Mouse (Mus musculus) c-Kit-positive CD71-positive TER-119-positive erythroid progenitor cells, embryonic 14.5 days (primary cell): Measurements from ENCODE around the gene Arid5a.

ENCODE experiments used
- DNase-seq: peaks from one replicate; pipeline ENCODE4 v3.0.0-alpha.2; 2013; ENCODE audit warnings: low spot score

The Arid5a gene

GRCm38 (mm10) chr1:36294402-36294801, 13.1 kb upstream of the Arid5a start:
- no peak for DNase-seq

- no peak for DNase-seq
These were observed 10.9 kb upstream of the Arid5a start for GRCm38 (mm10) chr1:36296466-36297149.

- DNase-seq, result no peak
These were observed 9.4 kb upstream of the Arid5a start for GRCm38 (mm10) chr1:36298107-36298506.

DNA sequence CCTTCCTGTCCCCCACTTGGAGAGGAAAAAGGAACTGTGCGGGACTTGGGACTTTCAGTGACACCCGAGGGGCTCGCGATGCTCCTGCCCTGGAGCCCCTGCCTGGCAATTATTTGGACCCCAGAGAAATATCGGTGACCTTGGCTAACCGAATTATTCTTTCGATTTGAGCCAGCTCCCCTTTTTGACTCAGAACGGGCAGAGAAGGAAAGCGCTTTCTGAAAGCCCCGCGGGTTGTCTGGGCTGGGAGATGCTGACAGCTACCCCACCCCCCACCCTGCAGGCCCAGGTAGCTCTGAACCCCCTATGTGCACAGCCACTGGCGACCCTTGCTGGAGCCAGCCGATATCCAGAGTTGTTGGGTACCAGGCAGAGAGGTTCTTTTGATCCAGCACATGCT, 8.4 kb upstream of the Arid5a start:
- DNase-seq, result no peak

DNA sequence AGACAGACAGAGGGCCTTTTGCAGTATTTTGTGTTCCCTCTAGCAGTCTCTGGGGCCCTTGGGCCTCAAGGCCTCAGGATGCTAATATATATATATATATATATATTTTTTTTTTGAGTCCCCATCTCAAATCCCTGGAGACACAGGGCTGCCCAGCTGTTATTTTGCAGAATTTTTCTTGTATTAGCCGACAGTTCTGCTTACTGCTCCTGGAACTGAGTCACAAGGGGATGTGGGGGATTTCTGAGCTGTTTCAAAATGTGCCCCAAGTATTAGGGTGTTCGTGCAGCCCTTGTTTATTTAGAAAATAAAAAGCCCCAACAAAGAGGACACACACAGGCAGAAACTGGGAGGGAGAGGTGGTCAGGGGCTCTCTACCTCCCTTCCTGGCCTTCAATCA, 7.9 kb upstream of the Arid5a start:
- no peak for DNase-seq

GRCm38 (mm10) chr1:36300486-36300885, 7.0 kb upstream of the Arid5a start:
- DNase-seq, result no peak

GRCm38 (mm10) chr1:36302273-36302672, 5.3 kb upstream of the Arid5a start:
- DNase-seq, result no peak

GRCm38 (mm10) chr1:36302957-36303356, 4.6 kb upstream of the Arid5a start:
- DNase-seq, result no peak

DNA sequence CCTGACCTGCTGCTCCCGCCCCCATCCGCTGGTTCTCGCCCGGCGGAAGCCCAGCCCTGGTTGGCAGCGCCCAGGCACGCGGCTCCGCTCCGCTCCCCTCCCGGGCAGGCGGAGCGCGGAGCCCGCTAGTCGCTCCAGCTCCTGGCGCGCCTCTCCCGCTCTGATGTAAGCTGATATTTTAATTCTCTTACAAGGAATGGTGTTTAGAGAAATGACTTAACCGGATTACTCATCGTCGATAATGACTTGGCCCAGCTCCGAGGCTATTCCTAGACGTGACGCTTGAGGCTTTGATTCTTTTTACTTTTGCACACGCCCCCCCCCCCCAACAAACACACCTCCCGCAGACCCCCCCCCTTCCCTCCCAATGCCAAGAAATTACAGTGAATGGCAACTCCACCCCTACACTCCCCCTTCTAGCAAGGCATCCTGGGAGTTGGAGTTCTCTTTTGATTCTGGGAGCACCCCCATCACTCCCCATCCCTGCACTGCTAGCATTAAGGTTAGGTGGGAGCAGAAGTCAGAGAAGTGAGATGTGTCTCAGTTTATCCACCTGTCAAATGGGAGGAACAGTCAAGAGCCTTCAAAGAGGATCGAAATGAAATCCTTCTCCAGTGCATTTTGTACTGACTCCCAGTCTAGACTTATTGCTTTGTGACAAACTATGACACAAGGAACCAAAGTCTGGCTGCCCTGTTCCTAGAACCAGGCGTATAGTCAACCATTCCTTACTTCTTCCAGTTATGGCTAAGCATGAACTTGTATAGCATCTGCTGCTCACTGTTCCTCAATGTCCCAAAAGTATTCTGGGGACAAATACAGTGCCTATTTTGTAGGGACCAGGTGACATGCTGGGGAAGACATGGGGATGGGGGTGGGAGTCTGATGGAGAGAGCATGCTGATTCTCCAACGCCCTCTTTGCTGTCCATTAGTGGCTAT, 3.9 kb upstream of the Arid5a start:
- DNase-seq, result no peak

- DNase-seq, result no peak
These were observed 2.8 kb upstream of the Arid5a start for GRCm38 (mm10) chr1:36304764-36305163.

DNA sequence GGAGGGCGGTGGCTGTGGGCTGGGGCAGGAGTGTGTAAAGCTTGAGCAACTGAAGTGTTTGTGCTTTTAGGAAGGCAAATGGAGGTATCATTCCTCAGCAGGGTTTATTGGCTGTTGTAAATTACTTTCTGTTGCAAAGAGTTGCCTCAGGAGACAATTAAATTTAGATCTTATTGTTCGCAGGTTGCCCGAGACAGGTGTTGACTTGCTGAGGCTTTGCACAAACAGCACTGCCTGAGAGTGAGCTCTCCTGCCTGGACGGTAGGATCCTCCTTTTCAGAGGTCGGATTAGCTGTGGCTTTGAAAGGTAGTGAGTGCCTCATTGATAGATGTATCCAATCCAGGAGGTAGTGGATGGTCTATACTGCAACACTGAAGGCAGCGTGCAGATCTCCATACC, 1.4 kb upstream of the Arid5a start:
- no peak for DNase-seq

DNA sequence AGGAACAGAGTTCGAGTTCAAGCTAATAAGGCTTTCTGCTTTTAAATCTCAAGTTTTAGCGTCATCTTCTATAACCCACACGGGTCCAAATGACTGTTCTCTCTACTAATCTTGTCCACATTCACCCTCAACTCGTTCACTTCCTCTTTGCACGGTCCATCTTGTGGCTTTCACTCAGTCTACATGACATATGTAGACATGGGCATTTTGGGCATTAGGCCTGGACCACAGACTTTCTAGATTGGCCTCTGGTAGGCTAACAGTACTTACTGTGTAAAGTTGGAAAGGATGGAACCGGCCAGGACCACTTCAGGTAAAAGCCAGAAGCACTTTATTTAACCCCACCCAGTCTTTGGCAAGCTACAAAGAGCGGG, 425 bp upstream of the Arid5a start:
- DNase-seq, result no peak

GRCm38 (mm10) chr1:36308451-36308901, 943 bp downstream of the Arid5a start:
- no peak for DNase-seq

DNA sequence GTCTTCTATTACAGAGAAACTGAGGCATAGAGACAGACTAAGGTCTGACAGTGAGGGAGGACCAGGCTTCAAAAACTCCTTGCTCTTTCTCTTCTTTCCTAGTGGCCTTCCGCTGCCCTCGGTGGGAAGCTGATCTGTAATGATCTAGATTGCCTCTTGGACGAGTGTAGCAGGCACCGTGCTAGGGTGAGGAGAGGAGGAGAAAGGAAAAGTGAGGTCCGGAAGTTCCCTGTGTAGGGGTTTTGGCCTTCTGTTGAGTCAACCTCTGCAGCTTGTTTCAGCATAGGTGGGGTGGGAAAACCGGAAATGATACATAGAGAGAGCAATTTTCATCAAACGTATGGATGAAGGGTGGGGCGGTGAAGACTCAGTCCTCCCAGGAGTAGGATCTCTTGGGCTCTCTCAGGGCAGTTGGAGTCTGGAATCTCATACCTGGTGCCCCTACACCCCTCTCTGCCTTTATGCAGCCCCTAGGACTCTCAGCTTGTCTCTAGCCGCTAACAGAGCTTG, 1.5 kb downstream of the Arid5a start:
- no peak for DNase-seq

DNA sequence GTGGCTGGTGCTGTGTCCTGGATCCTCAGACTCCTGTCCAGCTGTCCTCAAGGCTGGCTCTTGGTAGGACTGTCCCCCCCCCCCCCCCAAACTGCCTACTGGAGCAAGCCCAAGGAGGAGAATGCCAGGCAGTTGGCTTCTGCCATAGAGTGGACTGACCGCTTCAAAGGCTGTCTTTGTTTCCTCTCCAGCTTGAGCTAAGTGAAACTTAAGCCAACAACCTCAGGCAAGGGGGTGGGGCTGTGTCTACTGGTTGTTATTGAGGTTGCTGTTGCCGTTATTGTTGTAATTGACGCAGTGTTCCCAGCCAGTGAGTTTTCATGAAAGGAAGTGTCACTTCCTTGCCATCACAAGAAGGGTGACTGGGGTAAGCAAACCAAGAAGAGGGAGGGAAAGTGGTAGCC, 2.0 kb downstream of the Arid5a start:
- no peak for DNase-seq

DNA sequence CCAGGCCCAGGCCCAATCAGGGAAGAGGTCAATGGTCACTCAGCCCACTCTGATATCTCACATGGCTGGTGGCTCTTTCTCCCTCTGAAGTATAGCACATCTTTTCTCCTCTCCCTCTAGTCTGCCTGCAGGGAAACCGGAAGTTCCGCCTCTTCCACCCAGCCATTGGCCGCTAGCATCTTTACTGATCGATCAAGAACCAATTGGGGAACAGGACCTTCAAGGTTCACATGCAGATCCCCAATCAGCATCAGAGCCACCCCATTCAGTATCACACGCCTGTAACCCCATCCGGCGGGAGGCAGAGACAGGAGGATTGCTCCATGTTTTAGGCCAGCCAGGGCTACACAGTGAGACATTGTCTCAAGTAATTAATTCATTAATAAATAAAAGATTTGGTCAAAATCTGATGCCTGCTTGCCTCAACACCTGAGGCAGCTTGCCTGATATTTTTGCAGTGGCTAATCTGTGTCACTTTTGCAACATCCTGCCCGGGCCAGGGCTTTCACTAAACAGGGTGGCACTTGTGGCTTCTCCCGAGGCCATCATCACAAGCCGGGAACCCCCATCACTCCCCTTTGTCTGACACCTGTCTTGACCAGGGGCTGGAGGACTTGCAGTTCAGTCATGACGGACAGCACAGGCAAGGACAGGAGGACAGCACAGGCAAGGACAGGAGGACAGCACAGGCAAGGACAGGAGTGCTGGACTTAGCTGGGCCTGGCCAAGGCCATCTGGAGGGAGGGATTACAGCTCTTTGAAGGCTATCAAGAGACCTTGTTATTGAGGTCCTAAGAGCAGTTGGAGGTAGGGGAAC, 7.6 kb downstream of the Arid5a start:
- DNase-seq, result peak; percentile 34

- DNase-seq, result no peak
These were observed 8.2 kb downstream of the Arid5a start for GRCm38 (mm10) chr1:36315776-36316100.

- no peak for DNase-seq
These were observed 13.6 kb downstream of the Arid5a start for GRCm38 (mm10) chr1:36321164-36321563.

GRCm38 (mm10) chr1:36321829-36322573, 14.5 kb downstream of the Arid5a start:
- no peak for DNase-seq

DNA sequence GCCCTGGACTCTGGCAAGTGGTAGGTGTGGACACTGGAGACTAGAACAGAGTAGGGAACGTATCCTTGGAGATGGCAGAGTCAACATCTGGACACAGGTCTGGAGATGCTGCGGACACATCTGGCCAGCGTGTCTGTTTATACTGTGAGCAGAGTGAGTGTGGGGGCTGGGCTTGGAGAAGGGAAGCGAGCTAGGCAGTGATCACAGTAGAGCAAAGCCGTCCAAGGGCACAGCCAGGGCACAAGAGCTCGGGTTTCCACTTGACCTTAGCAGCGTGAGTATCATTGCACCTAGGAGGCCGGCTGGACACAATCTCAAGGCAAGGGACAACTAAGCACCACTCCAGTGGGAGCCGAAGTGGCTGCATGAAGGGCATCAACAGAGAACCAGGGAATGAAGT, 15.5 kb downstream of the Arid5a start:
- no peak for DNase-seq

GRCm38 (mm10) chr1:36323746-36324448, 16.4 kb downstream of the Arid5a start:
- DNase-seq, result peak; percentile 23
